Mouse (Mus musculus): Measurements from ENCODE around the gene Vwa1. TPM values are rescaled to one million over a fixed set of nuclear protein-coding genes. Genes with fewer than 3 reads are reported as not detected.
"Not testable (repeated sequence)": the region's sequence is repeated elsewhere in the genome, so short reads cannot be mapped to it uniquely, and the experiment has no call there.

Gene Vwa1
- polyA plus RNA-seq, 2 experiments from 2014 or later: 0.09 TPM; not detected in 1

- no peak for ATAC-seq
Measured at GRCm38 (mm10) chr4:155742684-155743083, 31.8 kb downstream of the Vwa1 start.

- not testable (repeated sequence) for ATAC-seq
Measured at GRCm38 (mm10) chr4:155740681-155741080, 33.8 kb downstream of the Vwa1 start.

- ATAC-seq: no peak
Measured at GRCm38 (mm10) chr4:155739741-155740636, 34.5 kb downstream of the Vwa1 start.

DNA sequence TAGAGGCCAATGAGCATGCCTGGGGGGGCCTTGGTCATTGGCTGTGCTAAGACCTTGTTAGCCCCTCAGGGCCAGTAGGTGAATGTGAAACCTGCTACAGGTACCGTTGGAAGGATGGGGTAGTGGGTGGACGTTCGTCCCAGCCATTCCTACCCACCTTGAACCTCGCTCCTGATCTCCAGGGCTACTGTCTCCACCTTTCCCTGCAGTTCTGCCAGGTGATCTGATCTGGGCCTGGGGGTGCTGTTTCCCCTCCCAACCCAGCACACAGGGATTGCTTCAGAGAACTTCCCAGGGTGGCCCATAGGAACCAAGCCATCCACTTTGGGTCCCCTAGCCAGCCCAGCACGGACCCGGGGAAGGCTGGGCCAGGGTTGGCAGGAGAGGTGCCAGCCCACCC, 35.3 kb downstream of the Vwa1 start:
- no peak for ATAC-seq

GRCm38 (mm10) chr4:155738262-155738661, 36.2 kb downstream of the Vwa1 start:
- no peak for ATAC-seq

- no peak for ATAC-seq
Measured at GRCm38 (mm10) chr4:155736421-155736820, 38.1 kb downstream of the Vwa1 start.

GRCm38 (mm10) chr4:155735788-155736187, 38.7 kb downstream of the Vwa1 start:
- no peak for ATAC-seq

DNA sequence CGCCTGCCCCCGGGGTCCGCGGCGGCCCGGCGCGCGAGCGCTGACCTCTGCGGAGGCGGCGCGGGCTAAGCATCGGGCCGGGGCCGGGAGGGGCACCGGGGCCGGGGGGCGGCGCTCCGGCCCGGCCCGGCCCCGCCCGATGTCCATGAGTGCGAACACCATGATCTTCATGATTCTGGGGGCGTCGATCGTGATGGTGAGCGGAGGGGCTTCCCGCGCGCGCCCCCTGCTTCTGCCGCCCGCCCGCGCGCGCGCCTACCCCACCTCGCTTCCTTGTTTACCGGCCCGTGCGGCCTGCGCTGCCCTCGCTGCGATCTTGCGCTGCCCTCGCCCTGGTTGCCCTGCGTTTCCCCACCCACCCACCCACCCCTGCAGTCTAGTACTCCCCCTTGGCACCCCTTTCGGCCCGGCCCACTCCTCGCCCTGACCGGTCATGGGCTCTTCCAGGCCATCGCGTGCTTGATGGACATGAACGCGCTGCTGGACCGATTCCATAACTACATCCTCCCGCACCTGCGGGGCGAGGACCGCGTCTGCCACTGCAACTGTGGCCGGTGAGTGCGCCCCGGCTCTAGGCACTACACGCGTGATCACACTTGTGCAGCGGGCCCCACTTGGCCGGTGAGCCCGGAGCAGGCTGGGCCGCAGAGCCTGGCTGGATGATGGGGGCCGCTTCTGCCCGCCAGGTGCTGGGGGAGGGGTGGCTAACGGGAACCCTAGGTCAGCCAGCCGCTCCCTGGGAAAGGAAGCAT, 39.4 kb downstream of the Vwa1 start:
- ATAC-seq: peak; percentile 6

DNA sequence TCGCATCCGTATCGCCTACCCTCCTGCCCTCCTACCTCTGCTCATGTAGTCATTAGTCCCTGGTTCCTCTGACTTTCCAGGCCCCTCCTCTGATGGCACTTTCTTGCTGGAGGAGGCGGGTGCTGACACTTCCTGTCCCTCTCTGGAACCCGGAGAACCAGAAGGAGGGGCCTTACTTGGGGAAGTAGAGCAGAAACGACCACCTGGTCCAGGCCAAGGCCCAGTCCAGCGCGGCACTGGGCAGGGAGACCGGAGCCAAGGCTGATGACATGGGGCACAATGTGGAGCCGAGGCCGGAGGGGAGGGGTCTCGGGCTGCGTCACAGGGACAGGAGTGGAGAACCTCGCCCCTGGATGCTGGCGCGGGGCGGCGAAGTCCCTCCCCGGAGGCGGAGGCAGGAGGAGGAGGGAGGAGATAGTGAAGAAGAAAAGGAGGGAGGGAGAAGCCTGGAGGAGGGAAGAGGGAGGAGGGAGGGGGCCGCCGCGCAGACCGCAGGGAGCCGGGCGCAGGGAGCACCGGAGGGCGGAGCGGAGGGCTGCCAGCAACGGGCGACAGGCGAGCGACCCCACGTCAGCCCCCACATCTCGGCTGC, 40.1 kb downstream of the Vwa1 start, which contains the start of gene Tmem240:
Tmem240 (plus strand) TSS at position 451 of the 592 bp plus-strand sequence.
- peak; percentile 82 for ATAC-seq

DNA sequence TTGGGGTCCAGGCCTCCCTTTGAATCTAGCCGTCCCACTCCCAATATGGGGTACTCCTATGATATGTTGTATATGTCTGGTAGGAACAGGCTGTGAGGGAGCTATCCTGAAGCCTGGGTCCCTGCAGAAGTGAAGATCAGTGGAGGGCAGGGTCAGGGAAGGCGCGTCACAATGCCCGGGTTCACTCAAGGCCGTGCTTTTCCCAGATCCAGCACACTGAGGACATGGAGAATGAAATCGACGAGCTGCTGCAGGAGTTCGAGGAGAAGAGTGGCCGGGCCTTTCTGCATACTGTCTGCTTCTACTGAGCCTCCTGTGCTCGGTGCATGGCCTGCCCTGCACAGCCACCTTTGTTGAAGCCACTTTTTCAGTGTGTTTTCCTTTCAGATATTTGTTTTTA, 41.2 kb downstream of the Vwa1 start:
- no peak for ATAC-seq

DNA sequence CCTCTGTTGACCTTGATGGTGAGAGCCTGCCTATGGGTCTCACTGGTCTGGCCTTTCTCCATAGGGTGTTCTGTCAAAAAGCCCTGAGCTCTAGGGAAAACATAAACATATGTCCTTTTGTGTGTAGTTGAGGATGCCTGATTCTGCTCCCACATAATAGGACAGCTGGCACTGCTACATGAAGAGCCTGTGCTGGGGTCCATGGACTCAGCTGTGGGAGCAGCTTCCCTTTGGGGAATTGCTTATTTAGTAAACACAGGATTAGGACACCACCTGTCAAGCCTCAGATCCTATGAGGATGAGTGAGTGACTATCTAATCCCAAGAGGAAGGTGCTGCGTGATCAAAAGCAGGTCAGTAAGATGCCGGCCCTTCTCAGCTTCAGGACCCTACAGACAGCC, 46.5 kb downstream of the Vwa1 start:
- ATAC-seq: no peak

DNA sequence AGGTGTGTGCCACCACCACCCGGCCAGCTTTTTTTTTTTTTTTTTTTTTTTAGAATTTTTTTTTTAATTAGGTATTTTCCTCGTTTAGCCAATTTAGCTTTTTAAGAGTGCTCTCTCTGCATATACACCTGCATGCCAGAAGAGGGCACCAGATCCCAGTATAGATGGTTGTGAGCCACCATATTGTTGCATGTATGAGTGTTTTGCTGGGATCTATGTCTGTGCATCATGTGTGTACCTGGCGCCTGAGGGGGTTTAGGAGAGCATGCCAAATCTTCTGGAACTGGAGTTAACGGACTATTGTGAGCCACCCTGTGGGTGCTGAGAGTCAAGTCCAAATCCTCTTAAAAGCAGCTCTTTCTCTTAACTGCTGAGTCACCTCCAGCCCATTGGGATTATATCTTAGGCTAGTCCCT, 52.8 kb downstream of the Vwa1 start:
- peak; percentile 52 for ATAC-seq

Other genes with a start within 250 kb of the Vwa1 start
- gene Nadk, start 212.3 kb downstream of the Vwa1 start, polyA plus RNA-seq (2017; shearing (Covaris generic)): 10 to 100 TPM; 42.7 to 49.1 TPM
- gene Slc35e2, start 173.3 kb downstream of the Vwa1 start, polyA plus RNA-seq (2017; shearing (Covaris generic)): 1 to 10 TPM; 6.2 to 8.3 TPM
- gene Cdk11b, start 149.8 kb downstream of the Vwa1 start, polyA plus RNA-seq (2017; shearing (Covaris generic)): 10 to 100 TPM; 74.7 to 99.8 TPM
- not detected for gene Gm10563, start 129.3 kb downstream of the Vwa1 start, polyA plus RNA-seq (2017; shearing (Covaris generic))
- not detected for gene Mmp23, start 121.3 kb downstream of the Vwa1 start, polyA plus RNA-seq (2017; shearing (Covaris generic))
- gene Mib2, start 105.5 kb downstream of the Vwa1 start, polyA plus RNA-seq (2017; shearing (Covaris generic)): 1 to 10 TPM; 2.2 to 6.4 TPM
- 1 to 10 TPM; 1.2 to 1.9 TPM for gene Fndc10, start 80.4 kb downstream of the Vwa1 start, polyA plus RNA-seq (2017; shearing (Covaris generic))
- 100 to 1,000 TPM; 158 to 181 TPM for gene Ssu72, start 69.9 kb downstream of the Vwa1 start, polyA plus RNA-seq (2017; shearing (Covaris generic))
- gene Tmem240, start 39.9 kb downstream of the Vwa1 start, polyA plus RNA-seq (2017; shearing (Covaris generic)): under 1 TPM in 1 of 2 experiments, not detected in 1; 0.22 TPM
- 10 to 100 TPM; 16.3 to 21.0 TPM for gene Atad3a, start 13.6 kb downstream of the Vwa1 start, polyA plus RNA-seq (2017; shearing (Covaris generic))
- under 1 TPM in 1 of 2 experiments, not detected in 1; 0.16 TPM for gene Tmem88b, start 11.2 kb upstream of the Vwa1 start, polyA plus RNA-seq (2017; shearing (Covaris generic))
- not detected for gene Ankrd65, start 15.7 kb upstream of the Vwa1 start, polyA plus RNA-seq (2017; shearing (Covaris generic))
- 100 to 1,000 TPM; 160 to 164 TPM for gene Mrpl20, start 28.2 kb upstream of the Vwa1 start, polyA plus RNA-seq (2017; shearing (Covaris generic))
- 100 to 1,000 TPM; 115 to 122 TPM for gene Ccnl2, start 37.8 kb upstream of the Vwa1 start, polyA plus RNA-seq (2017; shearing (Covaris generic))
- 100 to 1,000 TPM; 216 TPM for gene Aurkaip1, start 56.6 kb upstream of the Vwa1 start, polyA plus RNA-seq (2017; shearing (Covaris generic))
- gene Mxra8, start 65.0 kb upstream of the Vwa1 start, polyA plus RNA-seq (2017; shearing (Covaris generic)): 1 to 10 TPM; 4.1 to 9.9 TPM
- 1 to 10 TPM; 2.1 to 2.7 TPM for gene Dvl1, start 72.7 kb upstream of the Vwa1 start, polyA plus RNA-seq (2017; shearing (Covaris generic))
- gene Tas1r3, start 88.7 kb upstream of the Vwa1 start, polyA plus RNA-seq (2017; shearing (Covaris generic)): under 1 TPM; 0.16 to 0.25 TPM
- gene Cptp, start 94.7 kb upstream of the Vwa1 start, polyA plus RNA-seq (2017; shearing (Covaris generic)): 10 to 100 TPM; 17.7 to 18.0 TPM
- gene Ints11, start 94.8 kb upstream of the Vwa1 start, polyA plus RNA-seq (2017; shearing (Covaris generic)): 10 to 100 TPM; 82.2 to 87.0 TPM
- gene Pusl1, start 117.1 kb upstream of the Vwa1 start, polyA plus RNA-seq (2017; shearing (Covaris generic)): 10 to 100 TPM; 12.6 to 25.3 TPM
- gene Acap3, start 117.1 kb upstream of the Vwa1 start, polyA plus RNA-seq (2017; shearing (Covaris generic)): 1 to 10 TPM; 4.9 to 6.5 TPM
- 10 to 100 TPM; 32.1 to 39.5 TPM for gene Ube2j2, start 169.1 kb upstream of the Vwa1 start, polyA plus RNA-seq (2017; shearing (Covaris generic))
- gene C1qtnf12, start 187.6 kb upstream of the Vwa1 start, polyA plus RNA-seq (2017; shearing (Covaris generic)): 1 to 10 TPM; 2.5 to 5.7 TPM
- gene B3galt6, start 218.0 kb upstream of the Vwa1 start, polyA plus RNA-seq (2017; shearing (Covaris generic)): under 1 TPM; 0.90 to 0.95 TPM
- 100 to 1,000 TPM; 464 to 478 TPM for gene Sdf4, start 218.2 kb upstream of the Vwa1 start, polyA plus RNA-seq (2017; shearing (Covaris generic))
- 100 to 1,000 TPM; 802 to 961 TPM for gene Tnfrsf4, start 239.1 kb upstream of the Vwa1 start, polyA plus RNA-seq (2017; shearing (Covaris generic))